Mouse (Mus musculus) neural tube, embryonic 12.5 days (tissue): Measurements from ENCODE around the gene Zc3hav1l. TPM values are rescaled to one million over a fixed set of nuclear protein-coding genes. Genes with fewer than 3 reads are reported as not detected.

Source experiments
- ATAC-seq: fragments of 200-750 bp; cut with Nextera tagmentation; 2 replicates; pipeline ENCODE4 v1.8.0; 2017; ENCODE audit warnings: low read depth, mild to moderate bottlenecking, moderate TSS enrichment, moderate library complexity; ENCODE audit not compliant: low FRiP score
- H3K27ac ChIP-seq: fragments of 300-500 bp; sonication (generic); 2 replicates; pipeline ENCODE4 v1.5.1; 2016
- H3K27me3 ChIP-seq: fragments of 300-500 bp; sonication (generic); replicated peaks from 2 replicates; pipeline ENCODE4 v1.6.1; 2016; ENCODE audit warnings: mild to moderate bottlenecking
- H3K36me3 ChIP-seq: fragments of 300-500 bp; sonication (generic); 2 replicates; pipeline ENCODE4 v1.6.1; 2016; ENCODE audit warnings: mild to moderate bottlenecking
- H3K4me1 ChIP-seq: fragments of 300-500 bp; sonication (generic); 2 replicates; pipeline ENCODE4 v1.6.1; 2016
- H3K4me2 ChIP-seq: fragments of 300-500 bp; sonication (generic); replicated peaks from 2 replicates; pipeline ENCODE4 v1.6.1; 2016; ENCODE audit warnings: mild to moderate bottlenecking
- H3K4me3 ChIP-seq: fragments of 300-500 bp; sonication (generic); 2 replicates; pipeline ENCODE4 v1.5.1; 2016
- H3K9ac ChIP-seq: fragments of 300-500 bp; sonication (generic); 2 replicates; pipeline ENCODE4 v1.6.1; 2016; ENCODE audit warnings: mild to moderate bottlenecking
- H3K9me3 ChIP-seq: fragments of 300-500 bp; sonication (generic); 2 replicates; pipeline ENCODE4 v1.6.1; 2016; ENCODE audit warnings: mild to moderate bottlenecking
- WGBS: fragments of 180-500 bp; shearing (Covaris S2); methylation state at CpG from one replicate; pipeline ENCODE4 v1.1.7; 2016; 5-methylcytosine and 5-hydroxymethylcytosine counted together
- polyA plus RNA-seq: library from polyadenylated mRNA; unstranded; fragments of >200 nt; fragmentation: Nextera tagmentation; extraction: Ambion mirVana; gene quantifications from 2 replicates; pipeline ENCODE4 v1.2.1, GENCODE M21; 2016

Gene Zc3hav1l
- polyA plus RNA-seq, 1 experiment from 2014 or later = 14.9 TPM

- no peaks in the 10 kb centered on the region for H3K27me3 ChIP-seq
- 86% methylated on average over 8 of the region's 8 CpGs for WGBS
- H3K36me3 ChIP-seq = no peaks in the 10 kb centered on the region
- H3K4me1 ChIP-seq = peaks cover 8% of the 10 kb centered on the region; the same call in 1 of the 2 replicates
- H3K9ac ChIP-seq = no peak overlapping the region
- H3K9me3 ChIP-seq = no peaks in the 10 kb centered on the region
- no peak overlapping the region for H3K4me2 ChIP-seq
- no peak overlapping the region for H3K4me3 ChIP-seq
- H3K27ac ChIP-seq = no peak overlapping the region
- ATAC-seq = no peak
These were observed 56.7 kb downstream of the Zc3hav1l start for GRCm38 (mm10) chr6:38242295-38242830.

- Histone ChIP-seq H3K27me3 (no peaks in the 10 kb centered on the region), H3K4me3 (no peak overlapping the region), H3K9me3 (no peaks in the 10 kb centered on the region), H3K27ac (no peak overlapping the region), H3K36me3 (no peaks in the 10 kb centered on the region), H3K4me1 (peaks cover 6% of the 10 kb centered on the region; the same call in 1 of the 2 replicates), H3K9ac (no peak overlapping the region), H3K4me2 (no peak overlapping the region)
- ATAC-seq = no peak
- WGBS = 94% methylated on average over 4 of the region's 4 CpGs
These were observed 57.6 kb downstream of the Zc3hav1l start for GRCm38 (mm10) chr6:38241508-38241907.

- Histone ChIP-seq H3K4me1 (peaks cover 6% of the 10 kb centered on the region; the same call in 1 of the 2 replicates), H3K4me3 (no peak overlapping the region), H3K27ac (no peak overlapping the region), H3K9ac (no peak overlapping the region), H3K27me3 (no peaks in the 10 kb centered on the region), H3K4me2 (no peak overlapping the region), H3K9me3 (no peaks in the 10 kb centered on the region), H3K36me3 (no peaks in the 10 kb centered on the region)
- 89% methylated on average over 5 of the region's 5 CpGs for WGBS
- ATAC-seq = no peak
These were observed 58.4 kb downstream of the Zc3hav1l start for GRCm38 (mm10) chr6:38240618-38241017.

GRCm38 (mm10) chr6:38238382-38238781 is 60.7 kb downstream of the Zc3hav1l start:
- Histone ChIP-seq H3K4me3 (no peak overlapping the region), H3K36me3 (no peaks in the 10 kb centered on the region), H3K27ac (no peak overlapping the region), H3K27me3 (no peaks in the 10 kb centered on the region), H3K9ac (no peak overlapping the region), H3K4me2 (no peak overlapping the region), H3K9me3 (no peaks in the 10 kb centered on the region), H3K4me1 (peaks cover 2% of the 10 kb centered on the region; the same call in 1 of the 2 replicates)
- ATAC-seq = no peak
- WGBS = 85% methylated on average over 4 of the region's 4 CpGs

Other genes starting within 250 kb of the Zc3hav1l start
- gene Tmem213, start 190.0 kb downstream of the Zc3hav1l start, polyA plus RNA-seq = not detected in 2 replicates
- gene Atp6v0a4, start 174.7 kb downstream of the Zc3hav1l start, polyA plus RNA-seq = 0.15 TPM in 1 of 2 replicates, not detected in the other
- 12.4 and 13.3 TPM in 2 replicates for gene D630045J12Rik, start 45.2 kb downstream of the Zc3hav1l start, polyA plus RNA-seq
- 1.8 and 2.0 TPM in 2 replicates for gene Zc3hav1, start 55.3 kb upstream of the Zc3hav1l start, polyA plus RNA-seq
- 10.2 and 11.7 TPM in 2 replicates for gene Ttc26, start 82.2 kb upstream of the Zc3hav1l start, polyA plus RNA-seq
- 30.2 and 32.8 TPM in 2 replicates for gene Ubn2, start 134.7 kb upstream of the Zc3hav1l start, polyA plus RNA-seq
- gene Fmc1, start 234.2 kb upstream of the Zc3hav1l start, polyA plus RNA-seq = 124 and 126 TPM in 2 replicates